Mouse (Mus musculus) CH12.LX (cell line): Measurements from ENCODE around the gene Otud7a. TPM values are rescaled to one million over a fixed set of nuclear protein-coding genes. Genes with fewer than 3 reads are reported as not detected.

Experiments
- DNase-seq: peaks from one replicate; pipeline ENCODE4 v3.0.0-alpha.2; 2013; ENCODE audit errors: extremely low read depth
- H3K27ac ChIP-seq: 2 replicates; pipeline ENCODE4 v1.5.1; 2012; ENCODE audit warnings: low read depth, mild to moderate bottlenecking, control low read depth, moderate library complexity; ENCODE audit not compliant: insufficient read depth
- H3K27me3 ChIP-seq: replicated peaks from 2 replicates; pipeline ENCODE3; 2012; ENCODE audit warnings: inconsistent platforms
- H3K36me3 ChIP-seq, 2 experiments: replicated peaks in 1 of 2; 2 replicates each; pipeline versions ENCODE3 to v1.6.1; 2012; ENCODE audit warnings: inconsistent platforms in 1 of 2, low read length in 1 of 2, mild to moderate bottlenecking in 1 of 2, mixed read lengths in 1 of 2, moderate library complexity in 1 of 2; ENCODE audit not compliant: control insufficient read depth in 1 of 2, insufficient read depth in 1 of 2
- H3K4me1 ChIP-seq, 2 experiments: 2 replicates each; pipeline ENCODE4 v1.6.1; 2012; ENCODE audit warnings: inconsistent platforms in 1 of 2, moderate library complexity in 1 of 2; ENCODE audit not compliant: insufficient read depth in 2 of 2, control insufficient read depth in 1 of 2
- H3K4me2 ChIP-seq: 2 replicates; pipeline ENCODE4 v1.6.1; 2012; ENCODE audit warnings: low read depth, mild to moderate bottlenecking, control low read depth; ENCODE audit not compliant: poor library complexity, insufficient read depth, severe bottlenecking
- H3K4me3 ChIP-seq, 3 experiments: fragments of 150-350 bp in 1 of 3; sonication (generic) in 1 of 3; replicated peaks in 1 of 3; 2 replicates each; pipeline versions ENCODE3 to v1.5.1; 2011 to 2012; ENCODE audit warnings: low read depth in 2 of 3, low read length in 2 of 3, mild to moderate bottlenecking in 2 of 3, moderate library complexity in 2 of 3, control low read depth in 1 of 3, improper control_type of control experiment in 1 of 3, inconsistent platforms in 1 of 3, mixed read lengths in 1 of 3; ENCODE audit not compliant: poor library complexity in 1 of 3
- H3K79me2 ChIP-seq: replicated peaks from 2 replicates; pipeline ENCODE4 v1.6.1; 2012; ENCODE audit warnings: mild to moderate bottlenecking, moderate library complexity; ENCODE audit not compliant: control insufficient read depth, poor library complexity, insufficient read depth, severe bottlenecking; ENCODE audit errors: extremely low read depth
- H3K9ac ChIP-seq: 2 replicates; pipeline ENCODE4 v1.6.1; 2012; ENCODE audit warnings: low read depth, mild to moderate bottlenecking, control low read depth, moderate library complexity; ENCODE audit not compliant: insufficient read depth
- H3K9me3 ChIP-seq: replicated peaks from 2 replicates; pipeline ENCODE3; 2012; ENCODE audit warnings: low read length, inconsistent platforms, mixed read lengths
- BHLHE40 ChIP-seq: IDR thresholded peaks from 2 replicates; pipeline ENCODE4 v1.6.1; 2011; ENCODE audit warnings: mild to moderate bottlenecking, low read depth, low read length, improper control_type of control experiment
- CHD2 ChIP-seq: IDR thresholded peaks from 2 replicates; pipeline ENCODE4 v1.6.1; 2011; ENCODE audit warnings: low read length, improper control_type of control experiment
- CTCF ChIP-seq, 2 experiments: IDR thresholded peaks in 1 of 2; conservative IDR thresholded peaks in 1 of 2; 2 replicates each; pipeline ENCODE4 v1.5.1; 2011 to 2012; ENCODE audit warnings: low read depth in 2 of 2, low read length in 2 of 2, improper control_type of control experiment in 1 of 2, inconsistent platforms in 1 of 2, mild to moderate bottlenecking in 1 of 2, moderate library complexity in 1 of 2
- E2F4 ChIP-seq: IDR thresholded peaks from 2 replicates; pipeline ENCODE4 v1.6.1; 2011; ENCODE audit warnings: low read depth, low read length, improper control_type of control experiment; ENCODE audit not compliant: insufficient replicate concordance
- EP300 ChIP-seq: IDR thresholded peaks from 2 replicates; pipeline ENCODE4 v1.6.1; 2011; ENCODE audit warnings: low read length, improper control_type of control experiment
- GABPA ChIP-seq: IDR thresholded peaks from 2 replicates; pipeline ENCODE4 v1.6.1; 2012; ENCODE audit warnings: low read depth, low read length, improper control_type of control experiment, inconsistent platforms; ENCODE audit not compliant: insufficient replicate concordance
- IRF4 ChIP-seq: IDR thresholded peaks from 2 replicates; pipeline ENCODE4 v1.6.1; 2014; ENCODE audit warnings: low read depth, mild to moderate bottlenecking, inconsistent platforms, low read length, improper control_type of control experiment
- JUN ChIP-seq: IDR thresholded peaks from 2 replicates; pipeline ENCODE4 v1.6.1; 2011; ENCODE audit warnings: low read depth, mild to moderate bottlenecking, low read length, improper control_type of control experiment, moderate library complexity; ENCODE audit not compliant: insufficient read depth
- JUND ChIP-seq: conservative IDR thresholded peaks from 2 replicates; pipeline ENCODE4 v1.6.1; 2011; ENCODE audit warnings: low read depth, low read length, improper control_type of control experiment
- MAX ChIP-seq: IDR thresholded peaks from 2 replicates; pipeline ENCODE4 v1.6.1; 2011; ENCODE audit warnings: low read length, improper control_type of control experiment
- MAZ ChIP-seq: IDR thresholded peaks from 2 replicates; pipeline ENCODE4 v1.6.1; 2012; ENCODE audit warnings: low read depth, mild to moderate bottlenecking, inconsistent platforms, low read length, improper control_type of control experiment, moderate library complexity
- MEF2A ChIP-seq: IDR thresholded peaks from 2 replicates; pipeline ENCODE4 v1.6.1; 2014; ENCODE audit warnings: low read depth, mild to moderate bottlenecking, inconsistent platforms, low read length, improper control_type of control experiment, borderline replicate concordance
- MXI1 ChIP-seq: IDR thresholded peaks from 2 replicates; pipeline ENCODE4 v1.6.1; 2011; ENCODE audit warnings: mild to moderate bottlenecking, low read depth, low read length, improper control_type of control experiment
- MYC ChIP-seq: IDR thresholded peaks from 2 replicates; pipeline ENCODE4 v1.6.1; 2011; ENCODE audit warnings: low read depth, mild to moderate bottlenecking, improper control_type of control experiment, low read length
- NELFE ChIP-seq: IDR thresholded peaks from 2 replicates; pipeline ENCODE4 v1.6.1; 2011; ENCODE audit warnings: low read depth, low read length, improper control_type of control experiment
- NRF1 ChIP-seq: IDR thresholded peaks from 2 replicates; pipeline ENCODE4 v1.6.1; 2014; ENCODE audit warnings: low read depth, mild to moderate bottlenecking, inconsistent platforms, low read length, improper control_type of control experiment, moderate library complexity
- POLR2AphosphoS2 ChIP-seq: IDR thresholded peaks from 2 replicates; pipeline ENCODE4 v1.6.1; 2011; ENCODE audit warnings: low read depth, low read length, improper control_type of control experiment
- RAD21 ChIP-seq: IDR thresholded peaks from 2 replicates; pipeline ENCODE4 v1.6.1; 2011; ENCODE audit warnings: low read depth, mild to moderate bottlenecking, low read length, improper control_type of control experiment, moderate library complexity
- TBP ChIP-seq: conservative IDR thresholded peaks from 2 replicates; pipeline ENCODE4 v1.6.1; 2011; ENCODE audit warnings: low read depth, low read length, improper control_type of control experiment
- TCF12 ChIP-seq: IDR thresholded peaks from 2 replicates; pipeline ENCODE4 v1.6.1; 2014; ENCODE audit warnings: low read depth, mild to moderate bottlenecking, inconsistent platforms, low read length, improper control_type of control experiment
- USF1 ChIP-seq: IDR thresholded peaks from 2 replicates; pipeline ENCODE4 v1.6.1; 2014; ENCODE audit warnings: low read depth, mild to moderate bottlenecking, inconsistent platforms, low read length, improper control_type of control experiment
- USF2 ChIP-seq: conservative IDR thresholded peaks from 2 replicates; pipeline ENCODE4 v1.6.1; 2011; ENCODE audit warnings: low read depth, low read length, improper control_type of control experiment
- ZC3H11A ChIP-seq: IDR thresholded peaks from 2 replicates; pipeline ENCODE4 v1.6.1; 2012; ENCODE audit warnings: low read depth, mild to moderate bottlenecking, inconsistent platforms, low read length, improper control_type of control experiment
- ZKSCAN1 ChIP-seq: IDR thresholded peaks from 2 replicates; pipeline ENCODE4 v1.6.1; 2012; ENCODE audit warnings: low read depth, inconsistent platforms, low read length, improper control_type of control experiment, borderline replicate concordance
- ZMIZ1 ChIP-seq: IDR thresholded peaks from 2 replicates; pipeline ENCODE4 v1.6.1; 2012; ENCODE audit warnings: low read depth, mild to moderate bottlenecking, inconsistent platforms, low read length, improper control_type of control experiment
- dilution Hi-C: fragments of 300-500 bp; cut with MboI; formaldehyde crosslinking; loops from 2 replicates; pipeline ENCODE4 v1.14.3; 2020; ENCODE audit warnings: low sequenced_read_pairs; ENCODE audit not compliant: extremely low pct_unique_long_range_greater_than_20kb, extremely low pct_ligation_motif_present
- in situ Hi-C: fragments of 300-500 bp; cut with MboI; formaldehyde crosslinking; loops from 3 replicates; pipeline ENCODE4 v1.14.3; 2019; ENCODE audit warnings: low sequenced_read_pairs, low pct_ligation_motif_present, low pct_unique_long_range_greater_than_20kb, mixed read lengths
- polyA plus RNA-seq: library from polyadenylated mRNA; unstranded; fragments of >175 nt; gene quantifications from 2 replicates; pipeline ENCODE4 v1.2.1, GENCODE M21; 2012; ENCODE audit warnings: low read depth; ENCODE audit not compliant: insufficient read length
- total RNA-seq, 2 experiments: library from RNA; depleted of rRNA; stranded (reverse); fragments of 300-350 nt in 1 of 2; fragments of >200 nt in 1 of 2; gene quantifications; 2 replicates each; pipeline ENCODE4 v1.2.3; 2012 to 2014

The Otud7a gene
- total and polyA plus RNA-seq, 3 experiments = not detected

GRCm38 (mm10) chr7:63662757-63663156 lies 218.2 kb downstream of the Otud7a start:
- no peak overlapping the region for H3K27ac ChIP-seq
- H3K4me2 ChIP-seq = no peak overlapping the region
- no peak overlapping the region for H3K9ac ChIP-seq
- dilution Hi-C loops = no loop called here
- no peaks in the 10 kb centered on the region for H3K36me3 ChIP-seq
- peaks cover 2 to 6% of the 10 kb centered on the region in 2 experiments; a peak in 1 of 4 replicates for H3K4me1 ChIP-seq
- H3K27me3 ChIP-seq = peaks cover 41% of the 10 kb centered on the region
- no peaks in the 10 kb centered on the region for H3K79me2 ChIP-seq
- no peak overlapping the region for H3K4me3 ChIP-seq
- DNase-seq = no peak
- TF ChIP-seq MAZ (no peak), USF1 (no peak), MYC (no peak), POLR2AphosphoS2 (no peak), MEF2A (no peak), NRF1 (no peak), E2F4 (no peak), CTCF (conservative IDR thresholded peaks at IDR 0.05 in 1 of 2, IDR thresholded peaks at IDR 0.05 in 1 of 2; ENCODE audit: low read depth in 2 of 2, low read length in 2 of 2) (no peak), CHD2 (no peak), EP300 (no peak), BHLHE40 (no peak), USF2 (no peak), TBP (no peak), ZKSCAN1 (no peak), ZMIZ1 (no peak), TCF12 (no peak), MAX (no peak), JUND (no peak), JUN (no peak), MXI1 (no peak)
- TF ChIP-seq, all 38 proteins: peak for 0
- in situ Hi-C loops = loop anchor here (25.0 kb wide), 1 partner anchor 175 kb away; no protein-coding TSS in a partner anchor
- H3K9me3 ChIP-seq = peaks cover 4% of the 10 kb centered on the region

- in situ Hi-C loops = loop anchor here (25.0 kb wide), 1 partner anchor 178 kb away; no protein-coding TSS in a partner anchor
- peaks cover 2 to 6% of the 10 kb centered on the region in 2 experiments; a peak in 1 of 4 replicates for H3K4me1 ChIP-seq
Observed at GRCm38 (mm10) chr7:63665496-63665895, 220.9 kb downstream of the Otud7a start.

More at GRCm38 (mm10) chr7:63665496-63665895, 220.9 kb downstream of the Otud7a start:
- H3K79me2 ChIP-seq = no peaks in the 10 kb centered on the region
- H3K27me3 ChIP-seq = peaks cover 40% of the 10 kb centered on the region
- no peak for DNase-seq
- no peak overlapping the region for H3K9ac ChIP-seq
- no peaks in the 10 kb centered on the region for H3K36me3 ChIP-seq
- H3K4me2 ChIP-seq = no peak overlapping the region
- no peaks in the 10 kb centered on the region for H3K9me3 ChIP-seq
- dilution Hi-C loops = no loop called here
- TF ChIP-seq ZC3H11A = no peak
- no peak for TF ChIP-seq TCF12
- TF ChIP-seq TBP = no peak
- no peak for TF ChIP-seq IRF4
- no peak for TF ChIP-seq GABPA
- TF ChIP-seq BHLHE40 = no peak
- TF ChIP-seq CHD2 = no peak
- no peak for TF ChIP-seq ZKSCAN1
- no peak for TF ChIP-seq RAD21
- TF ChIP-seq POLR2AphosphoS2 = no peak
- TF ChIP-seq NELFE = no peak
- H3K27ac ChIP-seq = no peak overlapping the region
- H3K4me3 ChIP-seq = no peak overlapping the region
